Comparison of ENCODE assay signal across 14 mouse cellular contexts in the genomic region with DNA sequence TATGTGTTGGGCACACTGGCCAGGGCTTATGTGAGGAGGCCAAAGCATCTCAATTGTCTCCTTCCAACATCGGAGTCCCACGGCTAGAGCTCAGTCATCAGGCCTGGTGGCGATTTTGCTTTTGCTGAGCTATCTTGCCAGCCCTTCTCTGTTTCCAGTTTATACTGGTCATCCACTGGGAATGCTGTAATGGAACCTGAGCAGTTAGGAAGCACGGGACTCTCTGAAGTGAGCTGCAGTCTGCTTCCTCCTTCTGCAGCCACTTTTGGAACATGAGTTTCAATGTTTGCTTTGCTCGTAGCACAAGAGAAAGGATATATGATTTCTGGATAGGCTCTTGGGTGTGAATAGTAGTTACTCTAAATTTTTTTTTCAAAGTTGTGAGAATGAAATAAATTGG.
"Had no signal": no experiment of that assay in that cellular context is flagged by ENCODE, and none has a peak within 500 bp of the region (broad histone marks: within the 10 kb centered on the region; RNA-seq: fewer than 3 reads in every experiment).

No protein-coding gene starts in this region.

- H3K4me3 ChIP-seq: layer of hippocampus, adult 2 months; limb, embryonic 10.5 days; limb, embryonic 13.5 days; lung, embryonic 15.5 days had no signal

- H3K9me3 ChIP-seq: limb, embryonic 10.5 days; limb, embryonic 13.5 days; lung, embryonic 15.5 days had no signal

- H3K27ac ChIP-seq: kidney, postnatal 0 days; layer of hippocampus, adult 2 months; limb, embryonic 10.5 days; limb, embryonic 13.5 days; lung, embryonic 15.5 days had no signal

- H3K4me2 ChIP-seq: limb, embryonic 13.5 days; lung, embryonic 15.5 days; midbrain, embryonic 11.5 days had no signal

- H3K27me3 ChIP-seq: limb, embryonic 13.5 days; lung, embryonic 15.5 days had no signal

- DNase-seq: kidney, adult 18-20 months; kidney, postnatal 25 days; layer of hippocampus, adult 9-11 months; lung, postnatal 14 days; lung, postnatal 4 days; midbrain, embryonic 14.5 days; thymus, adult 18-20 months; thymus, postnatal 36 days had no signal

- H3K9ac ChIP-seq: limb, embryonic 13.5 days; lung, embryonic 15.5 days had no signal
